Mouse (Mus musculus) testis, adult 2 months (tissue): ENCODE results near the gene Zcchc7. TPM values are rescaled to one million over a fixed set of nuclear protein-coding genes. Genes with fewer than 3 reads are reported as not detected.

ENCODE experiments used
- H3K27ac ChIP-seq: fragments of 200-500 bp; 2 replicates; pipeline ENCODE4 v1.5.1; 2012; ENCODE audit warnings: low read depth, low read length; ENCODE audit not compliant: control insufficient read depth, insufficient read depth
- H3K27me3 ChIP-seq: fragments of 200-500 bp; 2 replicates; pipeline ENCODE4 v1.6.1; 2012; ENCODE audit warnings: mild to moderate bottlenecking, low read length, moderate library complexity; ENCODE audit not compliant: control insufficient read depth, insufficient read depth
- H3K36me3 ChIP-seq: fragments of 200-500 bp; 2 replicates; pipeline ENCODE4 v1.6.1; 2012; ENCODE audit warnings: mild to moderate bottlenecking, low read length; ENCODE audit not compliant: control insufficient read depth, insufficient read depth
- H3K4me1 ChIP-seq: fragments of 200-500 bp; 2 replicates; pipeline ENCODE4 v1.6.1; 2012; ENCODE audit warnings: low read length; ENCODE audit not compliant: control insufficient read depth, insufficient read depth
- H3K4me3 ChIP-seq: fragments of 200-500 bp; 2 replicates; pipeline ENCODE4 v1.5.1; 2012; ENCODE audit warnings: low read depth, mild to moderate bottlenecking, low read length, moderate library complexity, mixed read lengths; ENCODE audit not compliant: control insufficient read depth
- CTCF ChIP-seq: fragments of 200-500 bp; IDR thresholded peaks from 2 replicates; pipeline ENCODE4 v1.5.1; 2012; ENCODE audit warnings: low read depth, mild to moderate bottlenecking, inconsistent platforms, low read length, moderate library complexity; ENCODE audit not compliant: control insufficient read depth, insufficient read depth, insufficient replicate concordance
- POLR2A ChIP-seq: fragments of 200-500 bp; IDR thresholded peaks from 2 replicates; pipeline ENCODE4 v1.6.1; 2012; ENCODE audit warnings: low read depth, mild to moderate bottlenecking, inconsistent platforms, low read length, moderate library complexity; ENCODE audit not compliant: control insufficient read depth
- polyA plus RNA-seq: library from polyadenylated mRNA; depleted of rRNA; stranded (reverse); fragments of >200 nt; gene quantifications from 2 replicates; pipeline ENCODE4 v1.2.3, GENCODE M21; 2012

Gene Zcchc7
- polyA plus RNA-seq, 1 experiment, result 25.3 TPM

- Histone ChIP-seq H3K27ac (no peak overlapping the region), H3K4me1 (peaks cover 19% of the 10 kb centered on the region), H3K4me3 (no peak overlapping the region), H3K36me3 (no peaks in the 10 kb centered on the region), H3K27me3 (peaks cover 11% of the 10 kb centered on the region)
- TF ChIP-seq CTCF (no peak), POLR2A (no peak)
Measured at GRCm38 (mm10) chr4:44711136-44711900, 44.4 kb upstream of the Zcchc7 start.

DNA sequence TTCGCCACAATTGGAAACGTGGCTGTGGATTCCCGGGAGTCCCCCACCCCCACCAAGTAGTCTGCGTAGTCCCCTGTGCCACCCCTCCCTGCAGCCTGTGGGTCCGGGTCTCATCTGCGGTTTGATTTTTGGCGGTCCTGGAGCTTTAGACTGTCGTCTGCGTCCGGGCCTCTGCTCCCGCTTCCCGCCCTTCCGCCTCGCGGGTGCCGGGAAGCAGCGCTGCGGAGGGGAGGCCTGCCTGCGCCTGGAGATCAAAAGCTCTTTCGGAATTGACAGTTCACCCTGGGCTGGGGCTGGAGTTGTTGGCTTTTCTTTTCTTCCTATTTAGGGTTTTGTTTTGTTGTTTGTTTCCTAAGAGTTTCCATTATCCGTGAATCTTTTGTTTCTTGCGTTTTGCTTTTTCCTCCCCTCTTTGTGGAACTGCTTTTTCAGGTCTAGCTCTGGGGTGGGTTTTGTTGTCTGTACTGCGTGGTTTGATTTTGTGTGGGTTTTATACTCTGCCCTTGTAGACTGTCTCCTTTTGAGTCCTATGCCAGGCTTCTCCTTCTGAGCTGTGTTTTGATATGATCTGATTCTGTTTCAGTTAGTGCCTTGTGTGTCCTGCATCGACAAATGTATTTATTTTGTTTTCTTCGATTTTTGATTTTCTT lies 43.5 kb upstream of the Zcchc7 start:
- H3K4me1 ChIP-seq, result peaks cover 19% of the 10 kb centered on the region
- peaks cover 11% of the 10 kb centered on the region for H3K27me3 ChIP-seq
- TF ChIP-seq POLR2A (no peak), CTCF (no peak)
- no peaks in the 10 kb centered on the region for H3K36me3 ChIP-seq
- no peak overlapping the region for H3K27ac ChIP-seq
- H3K4me3 ChIP-seq, result no peak overlapping the region; the same call in 1 of the 2 replicates

DNA sequence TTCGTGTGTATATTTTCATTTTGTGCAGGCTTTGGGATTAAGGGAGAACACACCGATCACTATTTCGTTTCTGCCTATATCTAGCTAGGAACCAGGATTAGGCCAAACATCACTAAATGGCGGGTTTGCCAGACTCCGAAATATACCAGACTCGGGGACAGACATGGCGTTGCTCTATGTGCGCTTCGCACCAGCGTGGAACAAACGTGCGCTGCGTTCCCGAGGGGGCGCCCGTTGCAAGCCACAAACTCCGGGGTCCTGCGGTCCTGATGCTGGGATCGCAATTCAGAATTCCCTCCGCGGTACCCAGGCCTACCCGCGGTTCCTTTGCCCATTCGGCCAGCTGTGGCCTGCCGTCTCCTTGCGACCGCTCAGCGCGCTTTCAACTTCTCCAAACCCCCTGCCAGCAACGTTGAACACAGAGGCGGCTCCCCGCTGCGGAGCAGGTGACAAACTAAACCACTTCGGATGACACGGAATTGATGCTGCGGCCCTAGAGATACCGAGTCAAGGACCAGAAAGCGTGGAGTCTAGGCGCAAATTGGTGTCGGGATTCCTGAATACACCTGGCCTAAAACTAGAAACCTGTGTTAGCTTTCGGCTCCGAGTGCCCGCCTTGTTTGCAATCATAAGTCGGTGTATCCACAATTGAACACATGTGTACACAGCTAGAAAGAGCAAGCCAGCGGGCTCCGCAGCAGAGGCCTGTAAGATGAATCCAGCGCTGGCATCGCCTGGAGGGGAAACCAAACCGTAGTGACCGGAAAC lies 42.7 kb upstream of the Zcchc7 start:
- H3K27ac ChIP-seq, result no peak overlapping the region
- TF ChIP-seq POLR2A (no peak), CTCF (no peak)
- H3K36me3 ChIP-seq, result no peaks in the 10 kb centered on the region
- peaks cover 11% of the 10 kb centered on the region for H3K27me3 ChIP-seq
- peaks cover 19% of the 10 kb centered on the region for H3K4me1 ChIP-seq
- H3K4me3 ChIP-seq, result no peak overlapping the region

DNA sequence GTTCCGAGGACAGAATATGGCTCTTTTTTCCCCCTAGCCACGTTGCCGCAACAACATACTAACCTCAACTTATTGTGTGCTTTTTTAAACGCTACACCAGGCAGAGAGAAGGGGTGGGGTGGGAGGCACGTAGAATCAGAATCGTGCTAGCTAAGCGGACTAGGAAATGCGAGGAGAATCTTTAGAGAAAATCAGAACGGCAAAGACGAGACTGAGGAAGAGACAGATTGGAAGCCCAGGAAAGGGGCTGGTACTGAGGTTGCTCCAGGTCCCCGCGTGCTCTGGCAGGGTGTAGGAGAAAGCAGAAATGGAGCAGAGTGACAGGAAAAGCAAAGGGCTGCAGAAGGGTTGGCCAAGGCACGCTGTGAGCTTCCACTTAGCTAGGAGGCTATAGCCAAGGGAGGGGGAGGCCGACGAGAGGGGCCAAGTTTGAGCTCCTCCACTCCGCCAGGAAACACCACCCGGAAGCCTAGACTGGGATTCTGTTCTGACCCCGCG lies 42.1 kb upstream of the Zcchc7 start:
- Histone ChIP-seq H3K36me3 (no peaks in the 10 kb centered on the region), H3K4me3 (no peak overlapping the region), H3K27ac (no peak overlapping the region), H3K27me3 (peaks cover 11% of the 10 kb centered on the region), H3K4me1 (peaks cover 19% of the 10 kb centered on the region)
- TF ChIP-seq CTCF, result no peak
- no peak for TF ChIP-seq POLR2A

DNA sequence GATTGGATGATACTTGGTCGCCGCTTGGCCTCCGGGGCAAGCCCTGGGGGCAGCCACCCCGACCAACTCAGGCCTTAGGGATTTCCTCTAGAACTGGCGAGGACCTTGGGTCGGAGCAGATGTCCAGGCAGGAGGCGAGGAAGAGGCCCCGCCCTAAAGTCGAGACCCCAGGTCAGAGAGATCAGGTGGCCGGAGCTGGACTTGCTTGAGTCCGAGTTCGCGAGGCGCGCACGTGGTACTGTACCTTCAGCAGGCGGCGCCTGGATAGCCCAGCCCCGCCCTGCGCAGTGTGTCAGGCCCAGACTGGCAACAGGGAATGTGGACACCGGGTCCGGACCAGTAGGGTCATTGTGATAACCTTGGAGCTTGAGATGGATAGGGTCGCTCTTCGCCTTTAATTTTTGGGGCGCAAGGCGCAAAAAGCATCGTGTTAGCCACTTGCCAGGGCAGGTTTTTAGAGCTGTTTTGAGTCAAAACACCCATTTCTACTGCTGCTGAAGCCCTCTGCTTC lies 41.5 kb upstream of the Zcchc7 start:
- no peak for TF ChIP-seq POLR2A
- no peak for TF ChIP-seq CTCF
- no peak overlapping the region for H3K27ac ChIP-seq
- H3K4me3 ChIP-seq, result no peak overlapping the region
- H3K27me3 ChIP-seq, result peaks cover 11% of the 10 kb centered on the region
- peaks cover 19% of the 10 kb centered on the region for H3K4me1 ChIP-seq
- H3K36me3 ChIP-seq, result no peaks in the 10 kb centered on the region

DNA sequence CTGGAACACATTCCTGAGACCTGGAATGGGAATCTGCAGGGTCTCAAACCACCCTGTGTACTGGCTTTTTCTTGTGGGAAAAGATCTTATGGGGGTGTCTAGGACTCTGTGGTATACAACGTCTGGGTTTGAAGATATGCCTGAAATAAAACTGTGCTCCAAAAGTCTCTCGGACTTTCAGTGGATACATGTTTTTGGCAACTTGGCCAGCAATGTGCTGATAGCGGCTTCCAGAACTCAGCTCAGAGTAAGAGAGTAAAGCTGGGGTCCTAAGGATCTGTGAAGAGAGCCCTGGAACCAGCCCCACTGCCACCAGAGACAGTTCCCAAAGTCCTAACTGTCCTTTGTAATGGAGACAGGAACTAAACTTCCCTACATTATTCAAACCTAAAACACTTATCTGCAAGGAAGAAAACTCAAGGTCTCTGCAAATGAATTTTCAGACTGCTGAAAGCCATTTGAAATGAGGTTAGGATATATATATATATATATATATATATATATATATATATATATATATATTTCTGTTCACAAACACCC lies 40.0 kb upstream of the Zcchc7 start:
- no peaks in the 10 kb centered on the region for H3K36me3 ChIP-seq
- no peak overlapping the region for H3K4me3 ChIP-seq
- H3K27ac ChIP-seq, result no peak overlapping the region
- TF ChIP-seq POLR2A (no peak), CTCF (no peak)
- H3K4me1 ChIP-seq, result peaks cover 19% of the 10 kb centered on the region
- peaks cover 11% of the 10 kb centered on the region for H3K27me3 ChIP-seq
